Mouse (Mus musculus) embryonic facial prominence, embryonic 11.5 days (tissue): ENCODE results near the gene Muc2. TPM values are rescaled to one million over a fixed set of nuclear protein-coding genes. Genes with fewer than 3 reads are reported as not detected.
A peak's percentile ranks its signal among the peaks of the same experiment; 100 is the strongest.
"Not testable (repeated sequence)": the region's sequence is repeated elsewhere in the genome, so short reads cannot be mapped to it uniquely, and the experiment has no call there.

ENCODE experiments used
- ATAC-seq: fragments of 200-750 bp; cut with Nextera tagmentation; replicated peaks from 2 replicates; pipeline ENCODE4 v1.8.0; 2017; ENCODE audit warnings: low read depth; ENCODE audit not compliant: insufficient number of reproducible peaks, low FRiP score, low TSS enrichment
- DNase-seq: peaks from one replicate; pipeline ENCODE4 v3.0.0-alpha.2; 2015; ENCODE audit warnings: low spot score
- H3K27ac ChIP-seq: fragments of 300-500 bp; sonication (generic); replicated peaks from 2 replicates; pipeline ENCODE4 v1.5.1; 2014; ENCODE audit warnings: mild to moderate bottlenecking, low read depth, low read length, control low read depth
- H3K27me3 ChIP-seq: fragments of 300-500 bp; sonication (generic); 2 replicates; pipeline ENCODE4 v1.6.1; 2014; ENCODE audit warnings: mild to moderate bottlenecking, low read length, moderate library complexity, mixed read lengths; ENCODE audit not compliant: control insufficient read depth, insufficient read depth
- H3K36me3 ChIP-seq: fragments of 300-500 bp; sonication (generic); replicated peaks from 2 replicates; pipeline ENCODE4 v1.6.1; 2014; ENCODE audit warnings: low read depth, mild to moderate bottlenecking, low read length, moderate library complexity, mixed read lengths; ENCODE audit not compliant: control insufficient read depth, insufficient read depth
- H3K4me1 ChIP-seq: fragments of 300-500 bp; sonication (generic); 2 replicates; pipeline ENCODE4 v1.6.1; 2014; ENCODE audit warnings: low read length, mixed read lengths; ENCODE audit not compliant: control insufficient read depth, insufficient read depth
- H3K4me2 ChIP-seq: fragments of 300-500 bp; sonication (generic); 2 replicates; pipeline ENCODE4 v1.6.1; 2014; ENCODE audit warnings: low read depth, mild to moderate bottlenecking, control low read depth, low read length, moderate library complexity
- H3K4me3 ChIP-seq: fragments of 300-500 bp; sonication (generic); 2 replicates; pipeline ENCODE4 v1.5.1; 2014; ENCODE audit warnings: low read depth, low read length, control low read depth
- H3K9ac ChIP-seq: fragments of 300-500 bp; sonication (generic); replicated peaks from 2 replicates; pipeline ENCODE4 v1.6.1; 2014; ENCODE audit warnings: mild to moderate bottlenecking, control low read depth, low read length
- H3K9me3 ChIP-seq: fragments of 300-500 bp; sonication (generic); replicated peaks from 2 replicates; pipeline ENCODE4 v1.6.1; 2016; ENCODE audit warnings: mild to moderate bottlenecking, low read length, inconsistent platforms, mixed read lengths; ENCODE audit not compliant: control insufficient read depth
- WGBS: fragments of 180-500 bp; shearing (Covaris S2); extraction: QIAGEN DNeasy Blood & Tissue Kit; methylation state at CpG from one replicate; pipeline ENCODE4 v1.1.7; 2014; 5-methylcytosine and 5-hydroxymethylcytosine counted together
- polyA plus RNA-seq: library from polyadenylated mRNA; unstranded; fragments of >200 nt; fragmentation: Nextera tagmentation; extraction: Ambion mirVana; gene quantifications from 2 replicates; pipeline ENCODE4 v1.2.1, GENCODE M21; 2014

The Muc2 gene
- polyA plus RNA-seq, 1 experiment from 2014 or later: not detected

- Histone ChIP-seq H3K9ac (no peak overlapping the region), H3K36me3 (no peaks in the 10 kb centered on the region), H3K4me2 (no peak overlapping the region), H3K27ac (no peak overlapping the region), H3K9me3 (no peaks in the 10 kb centered on the region), H3K4me3 (no peak overlapping the region), H3K4me1 (no peaks in the 10 kb centered on the region), H3K27me3 (no peaks in the 10 kb centered on the region)
- DNase-seq (no peak), ATAC-seq (no peak)
- WGBS: 64% methylated on average over 5 of the region's 5 CpGs
Observed at GRCm38 (mm10) chr7:141662223-141662622, 27.9 kb upstream of the Muc2 start.

DNA sequence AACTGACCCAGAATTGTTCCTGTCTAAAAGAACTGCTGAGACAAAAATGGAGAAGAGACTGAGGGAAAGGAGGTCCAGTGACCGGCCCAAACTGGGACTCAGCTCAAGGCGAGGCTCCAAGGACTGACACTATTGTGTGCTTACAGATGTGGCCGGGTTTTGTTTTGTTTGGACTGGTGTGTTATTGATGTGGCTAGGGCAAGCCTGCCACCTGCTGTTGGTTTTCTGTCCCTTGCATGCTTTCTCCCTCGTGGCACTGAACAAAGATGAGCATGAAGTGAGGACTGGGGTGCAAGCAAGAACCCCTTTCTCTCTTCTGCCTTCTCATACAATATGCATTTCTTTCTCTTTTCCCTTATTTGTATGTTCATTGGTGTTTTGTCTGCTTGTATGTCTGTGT lies 23.9 kb upstream of the Muc2 start:
- Histone ChIP-seq H3K9ac (no peak overlapping the region), H3K27ac (no peak overlapping the region), H3K4me3 (no peak overlapping the region), H3K9me3 (no peaks in the 10 kb centered on the region), H3K27me3 (no peaks in the 10 kb centered on the region), H3K4me1 (no peaks in the 10 kb centered on the region), H3K36me3 (no peaks in the 10 kb centered on the region), H3K4me2 (no peak overlapping the region)
- DNase-seq (peak; percentile 66), ATAC-seq (no peak)
- 22% methylated on average over 4 of the region's 4 CpGs for WGBS

- not testable (repeated sequence) for H3K36me3 ChIP-seq, H3K27me3 ChIP-seq, ATAC-seq, H3K9me3 ChIP-seq, H3K4me2 ChIP-seq, H3K27ac ChIP-seq, H3K4me3 ChIP-seq, DNase-seq, H3K4me1 ChIP-seq, H3K9ac ChIP-seq
- 80% methylated on average over 3 of the region's 3 CpGs for WGBS
Observed at GRCm38 (mm10) chr7:141669097-141669496, 21.0 kb upstream of the Muc2 start.

DNA sequence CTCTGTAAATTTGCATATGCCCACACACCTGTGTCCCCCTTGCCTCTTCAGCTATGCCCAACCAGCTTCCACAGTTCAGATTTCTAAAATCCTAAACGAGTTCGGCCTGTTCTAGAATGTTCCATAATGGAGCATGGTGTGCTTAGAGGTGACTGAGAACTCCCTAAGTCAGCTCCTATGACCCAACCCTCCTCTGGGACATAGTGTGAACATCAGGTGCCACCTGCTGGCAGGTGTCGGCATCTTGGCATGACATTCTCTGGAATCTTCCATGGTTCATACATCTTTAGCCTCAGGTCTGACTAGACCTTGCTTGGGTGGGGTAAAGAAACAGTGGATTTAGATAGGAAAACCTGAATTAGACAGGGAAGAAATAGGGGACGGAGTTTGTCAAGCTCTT lies 19.1 kb upstream of the Muc2 start:
- Histone ChIP-seq H3K4me1 (no peaks in the 10 kb centered on the region), H3K36me3 (no peaks in the 10 kb centered on the region), H3K9ac (no peak overlapping the region), H3K4me3 (no peak overlapping the region), H3K27me3 (no peaks in the 10 kb centered on the region), H3K27ac (no peak overlapping the region), H3K9me3 (no peaks in the 10 kb centered on the region), H3K4me2 (no peak overlapping the region)
- DNase-seq: peak; percentile 33
- ATAC-seq: no peak
- 83% methylated on average over 4 of the region's 4 CpGs for whole genome bisulfite sequencing

GRCm38 (mm10) chr7:141671626-141672291 lies 18.4 kb upstream of the Muc2 start:
- WGBS: 82% methylated on average over 5 of the region's 5 CpGs
- no peak overlapping the region for H3K4me3 ChIP-seq
- no peak overlapping the region for H3K27ac ChIP-seq
- H3K27me3 ChIP-seq: no peaks in the 10 kb centered on the region
- no peak overlapping the region for H3K9ac ChIP-seq
- no peak for DNase-seq
- ATAC-seq: no peak
- H3K36me3 ChIP-seq: no peaks in the 10 kb centered on the region
- H3K4me2 ChIP-seq: no peak overlapping the region
- no peaks in the 10 kb centered on the region for H3K4me1 ChIP-seq
- no peaks in the 10 kb centered on the region for H3K9me3 ChIP-seq

- no peak for DNase-seq
Observed at GRCm38 (mm10) chr7:141678922-141679321, 11.2 kb upstream of the Muc2 start.

DNA sequence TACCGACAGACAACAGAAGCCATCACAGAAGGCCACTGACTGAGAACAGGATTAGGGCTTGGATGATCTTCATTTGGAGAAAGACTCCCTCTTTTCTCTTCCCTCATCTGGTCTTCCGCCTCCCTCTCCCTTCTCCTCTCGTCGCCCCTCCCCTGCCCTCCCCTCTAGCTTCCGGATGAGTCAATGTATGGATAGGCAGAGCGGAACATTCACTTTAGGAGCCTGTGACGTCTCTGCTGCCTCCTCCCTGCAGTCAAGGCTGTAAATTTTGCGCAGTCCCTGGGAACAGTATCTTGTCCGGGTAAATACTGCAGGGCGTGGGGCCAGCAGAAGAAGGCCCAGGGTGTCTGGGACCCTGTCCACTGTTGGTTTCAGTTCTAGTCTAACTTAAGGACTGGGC lies 2.8 kb upstream of the Muc2 start:
- DNase-seq (peak; percentile 5), ATAC-seq (no peak)
- H3K4me2 ChIP-seq: no peak overlapping the region
- no peaks in the 10 kb centered on the region for H3K9me3 ChIP-seq
- no peaks in the 10 kb centered on the region for H3K36me3 ChIP-seq
- no peak overlapping the region for H3K27ac ChIP-seq
- no peak overlapping the region for H3K9ac ChIP-seq
- H3K4me3 ChIP-seq: no peak overlapping the region
- WGBS: 55% methylated on average over 10 of the region's 10 CpGs
- H3K4me1 ChIP-seq: no peaks in the 10 kb centered on the region; the same call in 1 of the 2 replicates
- H3K27me3 ChIP-seq: no peaks in the 10 kb centered on the region; the same call in 1 of the 2 replicates

More at GRCm38 (mm10) chr7:141678922-141679321, 11.2 kb upstream of the Muc2 start:
- no peak overlapping the region for H3K9ac ChIP-seq
- no peaks in the 10 kb centered on the region for H3K4me1 ChIP-seq
- ATAC-seq: no peak
- WGBS: 80% methylated on average over 4 of the region's 4 CpGs
- no peak overlapping the region for H3K4me3 ChIP-seq
- no peaks in the 10 kb centered on the region for H3K27me3 ChIP-seq
- no peak overlapping the region for H3K27ac ChIP-seq
- H3K4me2 ChIP-seq: no peak overlapping the region
- no peaks in the 10 kb centered on the region for H3K9me3 ChIP-seq
- no peaks in the 10 kb centered on the region for H3K36me3 ChIP-seq

GRCm38 (mm10) chr7:141693591-141694273 lies 3.6 kb downstream of the Muc2 start:
- Histone ChIP-seq H3K9me3 (no peaks in the 10 kb centered on the region), H3K9ac (no peak overlapping the region), H3K36me3 (no peaks in the 10 kb centered on the region), H3K4me2 (peak overlapping the region; percentile 19), H3K27me3 (no peaks in the 10 kb centered on the region), H3K27ac (no peak overlapping the region), H3K4me3 (no peak overlapping the region), H3K4me1 (no peaks in the 10 kb centered on the region; the same call in 1 of the 2 replicates)
- ATAC-seq: no peak
- WGBS: 52% methylated on average over 30 of the region's 30 CpGs
- peak; percentile 40 for DNase-seq
